Comparison of ENCODE assay signal across 26 mouse cellular contexts in genomic region chr14:22578986-22579385, GRCm38 (mm10).
DNase-seq lines count a peak whose midpoint lies in the region; ATAC-seq and TF ChIP-seq lines count a peak whose summit lies in the region.
"Had no signal": no experiment of that assay in that cellular context is flagged by ENCODE, and none has a peak within 500 bp of the region (broad histone marks: within the 10 kb centered on the region; RNA-seq: fewer than 3 reads in every experiment).

No protein-coding gene starts in this region.

- TF ChIP-seq CTCF in kidney, adult 2 months (conservative IDR thresholded peaks at IDR 0.05; ENCODE audit: insufficient read depth, insufficient read length, low read depth, low read length) = no peak
- no peak for TF ChIP-seq CTCF in layer of hippocampus, adult 2 months (conservative IDR thresholded peaks at IDR 0.05)

- no peaks in the 10 kb centered on the region for H3K9me3 ChIP-seq in kidney, embryonic 16.5 days (ENCODE audit: low read length)
- H3K9me3 ChIP-seq: embryonic facial prominence, embryonic 10.5 days; embryonic facial prominence, embryonic 13.5 days; forebrain, embryonic 12.5 days; forebrain, embryonic 15.5 days; heart, embryonic 12.5 days; heart, embryonic 15.5 days had no signal

- no peak for ATAC-seq in kidney, embryonic 16.5 days (ENCODE audit: low FRiP score, low TSS enrichment)
- ATAC-seq: activated CD4-positive, CD25-positive, alpha-beta regulatory T cell, adult 4 months had no signal

- H3K4me1 ChIP-seq in kidney, adult 2 months (ENCODE audit: control insufficient read depth, insufficient read depth, low read length) = peaks cover 14% of the 10 kb centered on the region; the same call in 1 of the 2 replicates
- peaks cover 41% of the 10 kb centered on the region for H3K4me1 ChIP-seq in kidney, embryonic 16.5 days (ENCODE audit: insufficient read depth, low read length)

- no peak for TF ChIP-seq POLR2A in kidney, adult 2 months (IDR thresholded peaks at IDR 0.05; ENCODE audit: low read depth, low read length)

- H3K4me2 ChIP-seq in kidney, embryonic 16.5 days (replicated peaks; ENCODE audit: low read depth, low read length) = no peak overlapping the region
- H3K4me2 ChIP-seq: embryonic facial prominence, embryonic 13.5 days; forebrain, embryonic 12.5 days; forebrain, embryonic 15.5 days; heart, embryonic 12.5 days; heart, embryonic 15.5 days; hindbrain, embryonic 14.5 days had no signal

- DNase-seq in heart, adult 11 months = peak; percentile 56
- no peak for DNase-seq in heart, postnatal 25 days (ENCODE audit: low spot score)
- peak; percentile 86 for DNase-seq in kidney, adult 2 months
- DNase-seq in kidney, postnatal 25 days = peak; percentile 57 to 81
- no peak for DNase-seq in layer of hippocampus, adult 2 months (ENCODE audit: low spot score in 2 of 2)
- DNase-seq in lung, postnatal 36 days = no peak
- DNase-seq: adrenal gland, adult 8-10 months; adrenal gland, postnatal 25 days; cerebellum, adult 8-10 months; cerebellum, postnatal 10 days; cerebellum, postnatal 36 days; embryo, embryonic 11 days; gastrocnemius, postnatal 14 days; heart, adult 18-20 months; heart, postnatal 10 days; heart, postnatal 4 days had no signal

- intact Hi-C loops in heart, postnatal 25 days (cut with DNase I) = loop anchor here (2.0 to 10.0 kb wide), 4 partner anchors 230 to 946 kb away; no protein-coding TSS in a partner anchor

- no peaks in the 10 kb centered on the region for H3K27me3 ChIP-seq in kidney, adult 2 months (replicated peaks; ENCODE audit: control insufficient read depth, insufficient read depth, low read length)
- H3K27me3 ChIP-seq in kidney, embryonic 16.5 days (ENCODE audit: insufficient read depth, low read length) = no peaks in the 10 kb centered on the region
- H3K27me3 ChIP-seq: heart, embryonic 15.5 days had no signal

- no peak overlapping the region for H3K27ac ChIP-seq in kidney, adult 2 months (ENCODE audit: insufficient read depth, low read depth, low read length)
- no peak overlapping the region for H3K27ac ChIP-seq in kidney, embryonic 16.5 days (ENCODE audit: low read length)
- no peak overlapping the region for H3K27ac ChIP-seq in layer of hippocampus, adult 2 months
- H3K27ac ChIP-seq: embryonic facial prominence, embryonic 10.5 days; embryonic facial prominence, embryonic 13.5 days; forebrain, embryonic 12.5 days; forebrain, embryonic 15.5 days; heart, embryonic 15.5 days; hindbrain, embryonic 14.5 days had no signal

- 54% methylated on average over 3 of the region's 3 CpGs for WGBS in kidney, adult 2 months
- WGBS in kidney, embryonic 16.5 days = 74% methylated on average over 3 of the region's 3 CpGs

- H3K9ac ChIP-seq in kidney, embryonic 16.5 days (replicated peaks; ENCODE audit: low read length) = no peak overlapping the region
- H3K9ac ChIP-seq: embryonic facial prominence, embryonic 13.5 days; forebrain, embryonic 12.5 days; forebrain, embryonic 15.5 days; heart, embryonic 12.5 days; heart, embryonic 15.5 days; hindbrain, embryonic 14.5 days had no signal

- no peak overlapping the region for H3K4me3 ChIP-seq in kidney, adult 2 months (ENCODE audit: insufficient read depth, low read depth, low read length)
- no peak overlapping the region for H3K4me3 ChIP-seq in kidney, embryonic 16.5 days (ENCODE audit: low read length)
- H3K4me3 ChIP-seq in layer of hippocampus, adult 2 months = no peak overlapping the region
- H3K4me3 ChIP-seq: embryonic facial prominence, embryonic 10.5 days; embryonic facial prominence, embryonic 13.5 days; erythroblast, embryonic 14.5 days; forebrain, embryonic 12.5 days; forebrain, embryonic 15.5 days; heart, embryonic 12.5 days; heart, embryonic 15.5 days had no signal

- no peaks in the 10 kb centered on the region for H3K36me3 ChIP-seq in kidney, adult 2 months (ENCODE audit: control insufficient read depth, insufficient read depth, low read length)
- no peaks in the 10 kb centered on the region for H3K36me3 ChIP-seq in kidney, embryonic 16.5 days (ENCODE audit: insufficient read depth, low read length)
- H3K36me3 ChIP-seq: embryonic facial prominence, embryonic 10.5 days; embryonic facial prominence, embryonic 13.5 days; forebrain, embryonic 12.5 days; forebrain, embryonic 15.5 days; heart, embryonic 12.5 days; heart, embryonic 15.5 days had no signal

Comparison
In these comparisons a context has a peak if more than half of its experiments do, and no peak if none do; other contexts are left out.
1. DNase-seq: peak in heart, adult 11 months (single experiment), kidney, adult 2 months (single experiment) and kidney, postnatal 25 days (2 of 2); none in heart, postnatal 25 days (single experiment), layer of hippocampus, adult 2 months (0 of 2) and lung, postnatal 36 days (single experiment).